Mouse (Mus musculus) activated CD4-positive, CD25-positive, alpha-beta regulatory T cell, adult 9 weeks (primary cell): ENCODE measurements around the gene Gm45753. TPM values are rescaled to one million over a fixed set of nuclear protein-coding genes. Genes with fewer than 3 reads are reported as not detected.

ENCODE experiments used
- polyA plus RNA-seq: library from polyadenylated mRNA; unstranded; fragments of 100-300 nt; shearing (Covaris generic); gene quantifications from one replicate; pipeline ENCODE4 v1.2.1, GENCODE M21; 2017

Gene Gm45753
- polyA plus RNA-seq, result not detected

GRCm38 (mm10) chr8:45308366-45308765 lies at the start of gene Gm45753:
Gm45753 (minus strand) TSS chr8:45308466.

DNA sequence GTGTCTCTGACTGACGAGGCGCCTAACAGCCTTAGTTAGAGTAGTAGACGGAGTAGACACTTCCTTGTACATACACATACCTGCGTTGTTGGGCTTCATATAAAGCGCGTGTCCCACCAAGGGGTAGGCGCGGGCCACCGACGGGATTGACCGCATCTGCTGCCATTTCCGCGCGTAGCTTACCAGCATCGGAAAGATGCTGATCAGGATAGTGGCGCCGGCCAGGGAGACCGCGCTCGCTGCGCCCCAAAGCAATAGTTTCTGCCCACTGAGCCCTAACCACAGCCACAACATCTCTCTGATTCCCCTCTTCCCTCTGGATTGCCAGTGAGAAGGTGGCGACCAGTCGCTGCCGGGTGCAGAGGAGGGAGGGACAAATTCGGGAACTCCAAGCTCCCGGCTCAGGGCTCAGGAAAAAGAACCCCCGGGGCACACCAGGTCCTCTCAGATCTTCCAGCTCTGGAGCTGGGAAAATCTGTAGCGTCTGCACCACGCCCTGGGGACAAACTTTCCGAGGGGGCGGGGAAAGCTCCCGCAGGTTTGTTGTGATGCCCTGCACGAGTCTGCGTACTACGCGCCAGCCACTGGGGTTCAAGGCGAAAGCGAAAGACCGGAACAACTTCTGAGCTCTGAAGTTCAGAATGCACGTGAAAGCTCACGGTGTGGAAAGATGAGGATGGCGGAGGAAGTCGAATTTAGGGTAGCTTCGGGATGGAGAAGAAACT lies 24.6 kb upstream of the Gm45753 start, which contains the start of gene Cyp4v3:
Gene Cyp4v3 (minus strand): TSS at position 532 of the 725 bp plus-strand sequence.

DNA sequence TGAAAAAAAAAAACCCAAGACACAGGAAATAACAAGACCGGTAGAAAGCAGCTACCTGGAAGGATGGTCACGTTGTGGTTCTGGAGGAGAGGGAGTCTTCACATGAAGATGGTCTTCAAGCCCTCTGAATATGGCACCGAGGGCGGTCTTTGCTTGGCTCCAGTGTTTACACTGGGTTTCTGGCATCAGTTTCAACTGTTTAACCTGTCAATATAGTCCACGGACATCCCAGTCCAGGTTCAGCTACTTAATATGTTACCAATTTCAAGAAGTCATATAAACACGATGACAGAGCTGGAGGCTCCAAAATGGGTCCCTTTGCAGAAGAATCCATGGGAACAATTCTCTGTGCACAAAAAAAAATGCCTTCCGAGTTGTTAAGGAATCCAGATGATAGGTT lies 13.6 kb downstream of the Gm45753 start, which contains the start of gene Klkb1:
Gene Klkb1 (minus strand): TSS at position 173 of the 400 bp plus-strand sequence.

DNA sequence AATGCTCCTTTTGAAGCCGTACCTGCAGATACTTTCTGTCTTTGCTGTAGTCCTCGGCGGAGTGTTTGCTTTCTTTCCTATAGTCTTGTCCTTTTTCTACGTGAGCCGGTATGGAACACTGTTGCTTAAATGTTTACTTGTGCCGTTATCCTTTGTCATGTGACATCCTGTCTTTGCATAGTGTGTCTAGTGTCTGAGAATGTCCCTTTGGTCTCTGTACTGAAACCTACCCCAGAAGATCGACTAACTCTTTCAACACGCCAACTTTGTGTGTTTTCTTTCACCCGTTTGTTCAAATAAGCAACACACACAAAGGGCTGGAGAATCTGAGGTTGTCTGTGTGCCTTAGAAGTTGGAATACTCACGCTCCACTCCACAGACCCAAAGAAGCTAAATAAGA lies 46.3 kb downstream of the Gm45753 start, which contains the start of gene F11:
Gene F11 (minus strand): TSS at position 112 of the 400 bp plus-strand sequence.

Other genes starting within 250 kb of the Gm45753 start
- gene Mtnr1a, start 239.3 kb downstream of the Gm45753 start, polyA plus RNA-seq, result not detected
- not detected for gene F11, start 46.4 kb downstream of the Gm45753 start, polyA plus RNA-seq
- 0.15 TPM for gene Klkb1, start 13.6 kb downstream of the Gm45753 start, polyA plus RNA-seq
- 19.8 TPM for gene Cyp4v3, start 24.8 kb upstream of the Gm45753 start, polyA plus RNA-seq
- gene Fam149a, start 73.8 kb upstream of the Gm45753 start, polyA plus RNA-seq, result not detected
- gene Tlr3, start 102.6 kb upstream of the Gm45753 start, polyA plus RNA-seq, result 1.0 TPM
- not detected for gene Sorbs2, start 199.3 kb upstream of the Gm45753 start, polyA plus RNA-seq